Mouse (Mus musculus) v-Abl transformed pro-B cells (cell line): ENCODE results near the gene Olfr789.

Experiments
- in situ Hi-C, 2 experiments: fragments of 400-800 bp; cut with MboI; formaldehyde crosslinking; loops; one replicate each; pipeline ENCODE4 v1.15.1; 2025; ENCODE audit not compliant: unreplicated experiment in 2 of 2

Olfr789 gene

GRCm38 (mm10) chr10:129484452-129484851 lies at the start of gene Olfr789:
TSS of gene Olfr789 (plus strand) at chr10:129484752.
- in situ Hi-C loops, result no loop called here

- in situ Hi-C loops, result no loop called here
Observed at GRCm38 (mm10) chr10:129461562-129461961, 23.0 kb upstream of the Olfr789 start, which contains the start of gene Olfr787. TSS of gene Olfr787 (plus strand) at chr10:129461862.

DNA sequence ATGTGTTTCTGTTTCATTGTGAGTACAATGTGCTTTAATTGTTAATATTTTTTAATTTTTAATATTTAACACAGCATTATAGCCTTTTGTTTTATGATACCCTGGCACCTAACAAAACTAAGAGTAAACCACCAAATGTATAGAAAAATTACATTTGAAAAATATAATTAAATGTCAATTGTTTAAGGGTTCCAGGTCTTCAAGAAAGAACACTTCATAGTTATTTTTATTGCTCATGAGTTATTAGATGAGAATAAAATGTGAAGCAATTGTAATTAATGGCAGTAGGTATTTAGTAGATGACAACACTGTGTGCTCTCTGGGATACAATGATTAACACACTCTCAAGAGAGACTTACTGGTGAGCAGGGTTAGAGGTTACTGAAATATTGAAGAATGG lies 13.9 kb upstream of the Olfr789 start, which contains the start of gene Olfr788:
Gene Olfr788 (plus strand): TSS at position 301 of the 400 bp plus-strand sequence.
- in situ Hi-C loops, result no loop called here

DNA sequence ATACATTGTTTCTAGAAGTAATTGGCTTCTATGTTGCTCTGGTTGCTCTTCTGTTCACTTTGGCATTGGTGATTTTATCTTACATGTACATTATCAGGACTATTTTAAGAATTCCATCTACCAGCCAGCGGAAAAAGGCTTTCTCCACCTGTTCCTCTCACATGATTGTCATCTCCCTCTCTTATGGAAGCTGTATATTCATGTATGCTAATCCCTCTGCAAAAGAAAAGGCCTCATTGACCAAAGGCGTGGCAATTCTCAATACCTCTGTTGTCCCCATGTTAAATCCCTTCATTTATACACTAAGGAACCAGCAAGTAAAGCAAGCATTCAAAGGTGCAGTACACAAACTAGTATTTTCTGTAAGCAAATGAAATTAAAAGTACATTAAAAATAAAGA lies 11.3 kb upstream of the Olfr789 start:
- in situ Hi-C loops, result no loop called here

GRCm38 (mm10) chr10:129473723-129474122 lies 10.8 kb upstream of the Olfr789 start:
- in situ Hi-C loops, result no loop called here

DNA sequence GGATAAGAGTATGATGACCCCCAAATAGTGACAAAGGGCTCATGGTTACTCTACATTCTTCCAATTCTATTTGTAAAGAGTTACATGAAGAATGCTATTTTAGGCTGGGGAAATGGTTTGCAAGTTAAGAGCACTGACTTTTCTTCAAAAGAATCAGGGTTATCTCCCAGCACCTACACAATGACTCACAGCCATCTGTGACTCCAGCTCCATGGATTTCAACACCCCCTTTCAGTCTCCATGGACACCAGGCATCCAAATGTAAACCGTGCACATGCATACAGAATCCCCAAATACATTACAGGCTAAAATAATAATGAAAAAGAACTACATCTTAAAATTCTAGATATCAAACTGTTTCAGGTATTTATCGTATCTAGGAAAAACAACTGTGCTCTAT lies 5.5 kb downstream of the Olfr789 start:
- in situ Hi-C loops, result no loop called here

- in situ Hi-C loops, result no loop called here
Observed at GRCm38 (mm10) chr10:129498192-129498591, 13.6 kb downstream of the Olfr789 start, which contains the start of gene Olfr790. TSS of gene Olfr790 (plus strand) at chr10:129498492.

DNA sequence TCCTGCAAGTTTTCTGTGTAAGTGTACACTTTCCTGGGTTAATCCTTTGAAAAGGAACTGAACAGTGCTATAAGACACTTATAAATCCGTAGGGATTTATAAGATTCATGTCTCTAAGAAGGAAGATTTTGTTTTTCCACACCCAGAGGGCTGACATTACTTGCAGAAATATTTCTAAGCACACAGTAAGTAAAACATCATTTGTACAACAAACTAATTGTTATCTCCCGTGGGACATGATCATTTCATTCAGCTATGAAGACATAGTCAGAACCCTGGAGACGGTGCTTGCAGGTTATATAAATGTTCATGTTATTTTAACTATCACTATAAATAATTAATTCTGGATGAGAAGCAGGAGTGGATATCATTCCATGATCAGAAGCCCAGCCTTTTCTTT lies 36.9 kb downstream of the Olfr789 start, which contains the start of gene Olfr791:
Gene Olfr791 (plus strand): TSS at position 301 of the 400 bp plus-strand sequence.
- in situ Hi-C loops, result no loop called here

DNA sequence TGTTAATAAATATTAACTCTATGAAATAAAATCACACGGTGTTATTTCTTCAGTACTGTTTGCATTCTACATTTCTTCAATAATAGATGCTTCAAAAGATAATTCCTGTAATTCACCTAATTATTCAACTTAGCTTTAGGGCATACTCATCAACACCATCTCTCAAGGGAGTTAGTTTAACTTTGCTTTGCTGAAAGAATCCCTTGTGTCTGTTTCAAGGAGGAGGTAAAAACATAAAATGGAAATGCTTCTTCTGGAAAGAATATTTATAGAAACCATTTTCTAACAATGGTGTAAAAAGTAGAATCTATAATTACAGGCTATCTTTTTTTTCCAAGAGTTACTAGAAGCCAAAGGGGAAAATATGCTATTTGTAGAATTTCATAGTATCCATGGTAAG lies 54.3 kb downstream of the Olfr789 start, which contains the start of gene Olfr792:
Gene Olfr792 (plus strand): TSS at position 301 of the 400 bp plus-strand sequence.
- in situ Hi-C loops, result no loop called here
